Mouse (Mus musculus): ENCODE measurements around the gene Phactr2. TPM values are rescaled to one million over a fixed set of nuclear protein-coding genes. Genes with fewer than 3 reads are reported as not detected.

Gene Phactr2
- polyA plus RNA-seq, 1 experiment = 12.5 TPM

DNA sequence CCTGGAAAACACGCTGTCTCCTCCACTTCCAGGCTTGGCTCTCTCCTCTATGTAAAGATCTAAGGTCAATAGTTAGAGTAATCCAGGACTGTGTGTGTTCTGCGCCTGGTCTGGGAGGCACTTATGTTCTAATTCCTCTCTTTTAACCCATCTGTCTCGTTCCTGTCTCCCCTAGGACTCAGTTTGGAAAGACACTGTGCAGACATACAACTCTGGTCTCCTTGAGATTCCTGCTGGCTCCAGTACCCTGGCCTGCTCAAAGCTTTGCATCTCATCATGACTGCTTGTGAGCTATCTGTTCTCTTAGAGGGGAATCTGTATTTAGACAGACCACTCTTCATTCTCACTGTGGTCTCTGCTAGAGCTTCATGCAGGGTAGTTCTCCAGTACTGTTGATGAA is 215.0 kb downstream of the Phactr2 start:
- DNase-seq = no peak
- H3K36me3 ChIP-seq (ENCODE audit: control insufficient read depth, insufficient read depth, low read length) = no peaks in the 10 kb centered on the region
- no peak overlapping the region for H3K4me3 ChIP-seq (ENCODE audit: insufficient read depth, low read depth, low read length)
- no peak for TF ChIP-seq POLR2A (IDR thresholded peaks at IDR 0.05; ENCODE audit: low read depth, low read length)
- TF ChIP-seq CTCF (conservative IDR thresholded peaks at IDR 0.05; ENCODE audit: insufficient read depth, insufficient read length, low read depth, low read length) = no peak
- H3K27ac ChIP-seq (ENCODE audit: insufficient read depth, low read depth, low read length) = no peak overlapping the region
- H3K4me1 ChIP-seq (ENCODE audit: control insufficient read depth, insufficient read depth, low read length) = no peaks in the 10 kb centered on the region
- H3K27me3 ChIP-seq (replicated peaks; ENCODE audit: control insufficient read depth, insufficient read depth, low read length) = no peaks in the 10 kb centered on the region
- 93% methylated on average over 3 of the region's 3 CpGs for WGBS

DNA sequence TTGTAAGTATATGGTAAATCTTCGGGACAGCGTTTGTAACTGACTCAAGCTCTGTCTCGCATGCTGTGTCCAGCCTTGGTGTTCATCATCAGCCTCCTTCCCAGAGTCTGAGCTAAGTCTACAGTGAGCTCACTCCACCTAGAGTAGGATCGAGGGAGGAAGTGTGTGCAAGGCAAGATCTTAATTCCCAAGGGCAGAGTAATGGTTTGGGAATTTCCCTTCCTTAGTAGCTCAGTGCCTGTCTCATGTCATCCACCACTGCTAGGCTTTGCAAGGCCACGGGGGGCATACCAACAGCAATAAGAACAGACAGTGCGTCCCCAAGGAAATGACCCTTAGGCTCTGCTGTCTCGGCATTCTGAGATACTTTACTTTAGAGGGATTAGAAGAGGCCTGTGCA is 218.0 kb downstream of the Phactr2 start:
- peak; percentile 38 for DNase-seq
- Histone ChIP-seq H3K27me3 (replicated peaks; ENCODE audit: control insufficient read depth, insufficient read depth, low read length) (no peaks in the 10 kb centered on the region), H3K27ac (ENCODE audit: insufficient read depth, low read depth, low read length) (no peak overlapping the region), H3K4me3 (ENCODE audit: insufficient read depth, low read depth, low read length) (no peak overlapping the region), H3K36me3 (ENCODE audit: control insufficient read depth, insufficient read depth, low read length) (no peaks in the 10 kb centered on the region), H3K4me1 (ENCODE audit: control insufficient read depth, insufficient read depth, low read length) (no peaks in the 10 kb centered on the region)
- WGBS = 60% methylated on average over 7 of the region's 7 CpGs
- TF ChIP-seq CTCF (conservative IDR thresholded peaks at IDR 0.05; ENCODE audit: insufficient read depth, insufficient read length, low read depth, low read length) (0 out of 2 replicates have a peak, but pooled peaks have one; percentile 9), POLR2A (IDR thresholded peaks at IDR 0.05; ENCODE audit: low read depth, low read length) (no peak)

DNA sequence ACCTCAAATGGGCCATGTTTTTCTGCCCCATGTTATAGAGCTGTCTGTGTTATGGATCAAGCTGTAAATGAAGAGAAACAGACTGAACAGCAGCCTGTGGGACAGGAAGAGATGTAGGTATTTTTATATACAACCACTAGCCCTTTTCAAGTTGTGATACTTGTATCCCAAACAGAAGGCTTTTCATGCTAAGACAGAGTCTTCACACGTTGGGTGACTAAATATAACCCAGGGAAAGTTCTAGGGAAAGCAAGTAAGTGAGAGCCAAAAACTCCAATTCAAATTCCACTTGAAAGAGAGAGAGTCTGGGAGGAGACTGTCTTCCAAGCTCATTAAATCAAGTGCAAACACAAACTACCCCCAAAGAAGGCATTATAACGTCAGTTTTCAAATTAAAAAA is 223.9 kb downstream of the Phactr2 start:
- peaks cover 8% of the 10 kb centered on the region for H3K36me3 ChIP-seq (ENCODE audit: control insufficient read depth, insufficient read depth, low read length)
- 60% methylated on average over 2 of the region's 2 CpGs for WGBS
- H3K27me3 ChIP-seq (replicated peaks; ENCODE audit: control insufficient read depth, insufficient read depth, low read length) = no peaks in the 10 kb centered on the region
- TF ChIP-seq CTCF (conservative IDR thresholded peaks at IDR 0.05; ENCODE audit: insufficient read depth, insufficient read length, low read depth, low read length) (no peak), POLR2A (IDR thresholded peaks at IDR 0.05; ENCODE audit: low read depth, low read length) (no peak)
- DNase-seq = no peak
- no peak overlapping the region for H3K4me3 ChIP-seq (ENCODE audit: insufficient read depth, low read depth, low read length)
- no peak overlapping the region for H3K27ac ChIP-seq (ENCODE audit: insufficient read depth, low read depth, low read length)
- no peaks in the 10 kb centered on the region for H3K4me1 ChIP-seq (ENCODE audit: control insufficient read depth, insufficient read depth, low read length)

- 97% methylated on average over 8 of the region's 8 CpGs for WGBS
- Histone ChIP-seq H3K4me1 (ENCODE audit: control insufficient read depth, insufficient read depth, low read length) (no peaks in the 10 kb centered on the region), H3K36me3 (ENCODE audit: control insufficient read depth, insufficient read depth, low read length) (peaks cover 10% of the 10 kb centered on the region), H3K4me3 (ENCODE audit: insufficient read depth, low read depth, low read length) (no peak overlapping the region), H3K27ac (ENCODE audit: insufficient read depth, low read depth, low read length) (no peak overlapping the region), H3K27me3 (replicated peaks; ENCODE audit: control insufficient read depth, insufficient read depth, low read length) (no peaks in the 10 kb centered on the region)
- no peak for TF ChIP-seq CTCF (conservative IDR thresholded peaks at IDR 0.05; ENCODE audit: insufficient read depth, insufficient read length, low read depth, low read length)
- no peak for TF ChIP-seq POLR2A (IDR thresholded peaks at IDR 0.05; ENCODE audit: low read depth, low read length)
- no peak for DNase-seq
Measured at GRCm38 (mm10) chr10:13249126-13249525, 225.1 kb downstream of the Phactr2 start.

DNA sequence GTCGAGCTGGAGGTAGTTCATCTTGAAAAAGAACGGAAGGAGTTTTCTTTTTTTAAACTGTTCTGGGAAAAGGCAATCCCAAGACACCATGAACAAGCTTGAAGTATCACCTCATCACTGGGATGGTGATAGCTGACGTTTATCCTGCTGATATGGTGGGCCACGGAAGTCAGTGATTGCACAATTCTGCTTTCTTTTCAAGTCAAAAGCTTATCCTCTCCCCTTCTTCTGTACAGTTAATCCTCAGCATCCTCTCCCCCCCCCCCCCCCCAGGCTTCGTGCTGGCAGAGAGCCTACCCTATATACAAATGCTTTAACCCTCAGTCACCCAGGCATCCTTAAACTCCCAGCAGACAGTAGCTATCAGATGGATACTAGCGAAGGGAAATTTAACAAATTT is 228.5 kb downstream of the Phactr2 start:
- no peak overlapping the region for H3K27ac ChIP-seq (ENCODE audit: insufficient read depth, low read depth, low read length)
- no peaks in the 10 kb centered on the region for H3K27me3 ChIP-seq (replicated peaks; ENCODE audit: control insufficient read depth, insufficient read depth, low read length)
- TF ChIP-seq CTCF (conservative IDR thresholded peaks at IDR 0.05; ENCODE audit: insufficient read depth, insufficient read length, low read depth, low read length) = no peak
- TF ChIP-seq POLR2A (IDR thresholded peaks at IDR 0.05; ENCODE audit: low read depth, low read length) = no peak
- H3K36me3 ChIP-seq (ENCODE audit: control insufficient read depth, insufficient read depth, low read length) = peaks cover 10% of the 10 kb centered on the region
- H3K4me1 ChIP-seq (ENCODE audit: control insufficient read depth, insufficient read depth, low read length) = no peaks in the 10 kb centered on the region
- no peak overlapping the region for H3K4me3 ChIP-seq (ENCODE audit: insufficient read depth, low read depth, low read length)
- DNase-seq = no peak
- WGBS = 56% methylated on average over 6 of the region's 6 CpGs

DNA sequence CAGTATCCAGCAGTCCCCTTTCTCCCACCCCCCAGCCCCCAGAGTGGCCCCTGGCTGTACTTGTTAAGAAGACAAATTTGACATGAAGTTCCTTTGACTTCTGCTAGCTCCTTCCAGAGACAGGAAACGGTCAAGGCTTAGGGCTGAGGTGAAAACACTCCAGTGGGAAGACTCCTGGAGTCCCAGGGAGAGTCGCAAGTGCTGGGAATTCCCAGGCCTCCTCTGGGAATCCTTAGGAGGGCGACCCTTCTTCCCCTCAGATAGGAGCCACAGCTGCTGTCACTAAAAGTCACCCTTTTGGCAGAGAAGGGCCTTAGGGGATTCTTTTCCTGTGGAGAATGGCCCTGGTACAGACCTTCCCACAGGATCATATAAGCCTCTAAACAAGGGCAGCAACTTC is 230.0 kb downstream of the Phactr2 start:
- Histone ChIP-seq H3K27ac (ENCODE audit: insufficient read depth, low read depth, low read length) (no peak overlapping the region), H3K4me3 (ENCODE audit: insufficient read depth, low read depth, low read length) (no peak overlapping the region), H3K4me1 (ENCODE audit: control insufficient read depth, insufficient read depth, low read length) (no peaks in the 10 kb centered on the region), H3K27me3 (replicated peaks; ENCODE audit: control insufficient read depth, insufficient read depth, low read length) (no peaks in the 10 kb centered on the region), H3K36me3 (ENCODE audit: control insufficient read depth, insufficient read depth, low read length) (peaks cover 9% of the 10 kb centered on the region)
- 61% methylated on average over 3 of the region's 3 CpGs for WGBS
- TF ChIP-seq CTCF (conservative IDR thresholded peaks at IDR 0.05; ENCODE audit: insufficient read depth, insufficient read length, low read depth, low read length) (no peak), POLR2A (IDR thresholded peaks at IDR 0.05; ENCODE audit: low read depth, low read length) (no peak)
- DNase-seq = peak; percentile 29

DNA sequence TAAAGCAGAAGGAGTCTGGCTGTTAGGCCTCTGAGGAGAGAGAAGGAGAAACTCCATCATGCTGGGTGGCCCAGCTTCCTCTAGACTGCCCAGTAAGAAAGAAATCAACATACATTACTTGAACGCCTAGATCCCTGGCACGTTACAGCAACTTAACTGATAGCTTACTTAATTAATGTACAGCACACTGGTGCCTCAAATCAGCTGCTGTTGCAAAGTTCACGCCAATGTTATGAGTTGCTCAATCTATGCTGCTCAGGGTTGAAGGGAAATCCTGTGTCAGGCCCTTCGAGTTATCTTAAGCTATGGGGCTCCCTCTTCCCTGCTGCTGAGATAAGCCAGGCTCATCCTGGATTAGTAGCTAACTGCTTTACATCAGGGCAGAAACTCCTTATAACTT is 233.8 kb downstream of the Phactr2 start:
- H3K36me3 ChIP-seq (ENCODE audit: control insufficient read depth, insufficient read depth, low read length) = peaks cover 4% of the 10 kb centered on the region
- H3K27me3 ChIP-seq (replicated peaks; ENCODE audit: control insufficient read depth, insufficient read depth, low read length) = no peaks in the 10 kb centered on the region
- no peak for TF ChIP-seq POLR2A (IDR thresholded peaks at IDR 0.05; ENCODE audit: low read depth, low read length)
- no peak for TF ChIP-seq CTCF (conservative IDR thresholded peaks at IDR 0.05; ENCODE audit: insufficient read depth, insufficient read length, low read depth, low read length)
- no peak overlapping the region for H3K27ac ChIP-seq (ENCODE audit: insufficient read depth, low read depth, low read length)
- no peak for DNase-seq
- WGBS = 77% methylated on average over 4 of the region's 4 CpGs
- no peak overlapping the region for H3K4me3 ChIP-seq (ENCODE audit: insufficient read depth, low read depth, low read length)
- peaks cover 5% of the 10 kb centered on the region; the same call in 1 of the 2 replicates for H3K4me1 ChIP-seq (ENCODE audit: control insufficient read depth, insufficient read depth, low read length)

All from kidney, adult 2 months (tissue).